Mouse (Mus musculus) kidney, postnatal 0 days (tissue): Measurements from ENCODE around the gene Plpp4. TPM values are rescaled to one million over a fixed set of nuclear protein-coding genes. Genes with fewer than 3 reads are reported as not detected.

ENCODE experiments used
- ATAC-seq: fragments of 200-750 bp; cut with Nextera tagmentation; replicated peaks from 2 replicates; pipeline ENCODE4 v1.8.0; 2017; ENCODE audit warnings: low read depth, moderate number of reproducible peaks, moderate TSS enrichment, moderate library complexity; ENCODE audit not compliant: low FRiP score
- DNase-seq: peaks from one replicate; pipeline ENCODE4 v3.0.0-alpha.2; 2016; ENCODE audit warnings: low spot score
- H3K27ac ChIP-seq: fragments of 300-500 bp; sonication (generic); 2 replicates; pipeline ENCODE4 v1.5.1; 2014; ENCODE audit warnings: mild to moderate bottlenecking
- H3K27me3 ChIP-seq: fragments of 300-500 bp; sonication (generic); 2 replicates; pipeline ENCODE4 v1.6.1; 2014; ENCODE audit warnings: low read length, mixed read lengths; ENCODE audit not compliant: insufficient read depth
- H3K36me3 ChIP-seq: fragments of 300-500 bp; sonication (generic); 2 replicates; pipeline ENCODE4 v1.6.1; 2014; ENCODE audit warnings: low read length, mixed read lengths; ENCODE audit not compliant: insufficient read depth
- H3K4me1 ChIP-seq: fragments of 300-500 bp; sonication (generic); replicated peaks from 2 replicates; pipeline ENCODE4 v1.6.1; 2014; ENCODE audit warnings: antibody characterized with exemption, low read length, mixed read lengths; ENCODE audit not compliant: insufficient read depth
- H3K4me2 ChIP-seq: fragments of 300-500 bp; sonication (generic); 2 replicates; pipeline ENCODE4 v1.6.1; 2014; ENCODE audit warnings: mild to moderate bottlenecking, low read length, moderate library complexity, mixed read lengths
- H3K4me3 ChIP-seq: fragments of 300-500 bp; sonication (generic); replicated peaks from 2 replicates; pipeline ENCODE4 v1.5.1; 2014; ENCODE audit warnings: low read depth, low read length
- H3K9ac ChIP-seq: fragments of 300-500 bp; sonication (generic); 2 replicates; pipeline ENCODE4 v1.6.1; 2014; ENCODE audit warnings: low read depth, low read length
- H3K9me3 ChIP-seq: fragments of 300-500 bp; sonication (generic); replicated peaks from 2 replicates; pipeline ENCODE4 v1.6.1; 2016; ENCODE audit warnings: low read length, inconsistent platforms, mixed read lengths
- CTCF ChIP-seq: IDR thresholded peaks from 2 replicates; pipeline ENCODE4 v1.5.1; 2016; ENCODE audit warnings: antibody characterized with exemption, low read depth, mild to moderate bottlenecking, moderate library complexity
- WGBS: fragments of 180-500 bp; shearing (Covaris S2); extraction: QIAGEN DNeasy Blood & Tissue Kit; methylation state at CpG from one replicate; pipeline ENCODE4 v1.1.7; 2014; 5-methylcytosine and 5-hydroxymethylcytosine counted together
- polyA plus RNA-seq: library from polyadenylated mRNA; unstranded; fragments of >200 nt; fragmentation: Nextera tagmentation; extraction: Ambion mirVana; gene quantifications from 2 replicates; pipeline ENCODE4 v1.2.1, GENCODE M21; 2015

Plpp4 gene
- polyA plus RNA-seq, 1 experiment from 2014 or later: 2.4 TPM

DNA sequence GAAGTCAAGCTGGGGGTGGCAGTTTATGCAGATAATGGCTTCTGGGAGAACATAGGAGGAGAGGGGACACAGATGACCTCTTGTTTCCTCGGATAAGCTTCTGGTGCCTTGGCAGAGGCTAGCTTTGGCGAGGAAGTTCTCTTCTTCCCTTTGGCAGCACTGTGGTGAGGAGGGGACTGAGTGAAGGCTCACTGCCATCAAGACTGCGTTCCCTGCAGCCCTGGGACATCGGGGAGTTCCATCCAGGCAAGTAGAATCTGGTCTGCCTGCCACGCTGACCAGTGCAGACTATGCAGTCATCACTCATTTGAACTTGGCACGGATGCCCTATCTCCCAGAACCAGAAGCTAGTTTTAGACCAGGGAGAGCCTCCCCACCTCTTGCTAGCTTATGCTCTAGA, 2.4 kb downstream of the Plpp4 start:
- no peak overlapping the region for H3K27ac ChIP-seq
- H3K9me3 ChIP-seq: no peaks in the 10 kb centered on the region
- H3K27me3 ChIP-seq: peaks cover 9% of the 10 kb centered on the region; the same call in 1 of the 2 replicates
- H3K4me3 ChIP-seq: no peak overlapping the region
- H3K4me2 ChIP-seq: no peak overlapping the region
- no peaks in the 10 kb centered on the region for H3K4me1 ChIP-seq
- no peaks in the 10 kb centered on the region for H3K36me3 ChIP-seq
- 80% methylated on average over 6 of the region's 6 CpGs for WGBS
- DNase-seq (no peak), ATAC-seq (no peak)
- no peak overlapping the region for H3K9ac ChIP-seq
- no peak for TF ChIP-seq CTCF

DNA sequence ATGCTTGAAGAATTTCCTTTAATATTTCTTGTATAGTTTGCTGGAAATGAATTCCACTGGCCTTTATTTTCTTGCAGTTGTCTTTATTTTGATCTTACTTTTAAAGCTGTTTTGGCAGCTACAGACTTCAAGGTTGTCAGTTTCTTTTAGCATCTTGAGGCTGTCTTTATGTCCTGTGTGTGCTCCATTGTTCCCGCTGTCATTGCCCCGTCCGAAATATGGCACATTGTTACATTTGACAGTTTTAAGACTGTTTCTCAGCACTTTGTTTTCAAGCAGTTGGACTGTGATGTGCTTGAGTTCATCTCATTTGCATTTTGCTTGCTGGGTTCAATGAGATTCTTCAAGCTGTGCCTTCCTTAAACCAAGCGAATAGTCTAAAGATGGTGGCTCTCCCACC, 17.0 kb downstream of the Plpp4 start:
- H3K4me3 ChIP-seq: no peak overlapping the region
- H3K4me1 ChIP-seq: no peaks in the 10 kb centered on the region
- no peaks in the 10 kb centered on the region for H3K9me3 ChIP-seq
- H3K9ac ChIP-seq: no peak overlapping the region
- H3K36me3 ChIP-seq: no peaks in the 10 kb centered on the region
- no peak overlapping the region for H3K27ac ChIP-seq
- no peaks in the 10 kb centered on the region for H3K27me3 ChIP-seq
- WGBS: 82% methylated on average over 4 of the region's 4 CpGs
- ATAC-seq (no peak), DNase-seq (no peak)
- H3K4me2 ChIP-seq: no peak overlapping the region
- no peak for TF ChIP-seq CTCF

- H3K36me3 ChIP-seq: no peaks in the 10 kb centered on the region
- no peak overlapping the region for H3K4me3 ChIP-seq
- no peak for ATAC-seq
- no peak for TF ChIP-seq CTCF
- H3K9me3 ChIP-seq: no peaks in the 10 kb centered on the region
- no peak for DNase-seq
- no peak overlapping the region for H3K9ac ChIP-seq
- H3K4me1 ChIP-seq: no peaks in the 10 kb centered on the region
- 85% methylated on average over 5 of the region's 5 CpGs for WGBS
- H3K27me3 ChIP-seq: no peaks in the 10 kb centered on the region
- no peak overlapping the region for H3K27ac ChIP-seq
- no peak overlapping the region for H3K4me2 ChIP-seq
Measured at GRCm38 (mm10) chr7:129274726-129275125, 17.9 kb downstream of the Plpp4 start.

GRCm38 (mm10) chr7:129277751-129278150, 20.9 kb downstream of the Plpp4 start:
- TF ChIP-seq CTCF: no peak
- H3K9ac ChIP-seq: no peak overlapping the region
- DNase-seq: no peak
- no peak overlapping the region for H3K4me2 ChIP-seq
- ATAC-seq: no peak
- no peak overlapping the region for H3K4me3 ChIP-seq
- WGBS: 88% methylated on average over 5 of the region's 5 CpGs
- no peaks in the 10 kb centered on the region for H3K27me3 ChIP-seq
- no peaks in the 10 kb centered on the region for H3K9me3 ChIP-seq
- H3K27ac ChIP-seq: no peak overlapping the region
- no peaks in the 10 kb centered on the region for H3K4me1 ChIP-seq
- H3K36me3 ChIP-seq: no peaks in the 10 kb centered on the region

GRCm38 (mm10) chr7:129278801-129279200, 22.0 kb downstream of the Plpp4 start:
- no peak overlapping the region for H3K27ac ChIP-seq
- 89% methylated on average over 4 of the region's 4 CpGs for WGBS
- TF ChIP-seq CTCF: no peak
- H3K4me2 ChIP-seq: no peak overlapping the region
- no peak for ATAC-seq
- no peaks in the 10 kb centered on the region for H3K4me1 ChIP-seq
- H3K9me3 ChIP-seq: no peaks in the 10 kb centered on the region
- DNase-seq: no peak
- no peaks in the 10 kb centered on the region for H3K27me3 ChIP-seq
- no peaks in the 10 kb centered on the region for H3K36me3 ChIP-seq
- no peak overlapping the region for H3K4me3 ChIP-seq
- H3K9ac ChIP-seq: no peak overlapping the region

DNA sequence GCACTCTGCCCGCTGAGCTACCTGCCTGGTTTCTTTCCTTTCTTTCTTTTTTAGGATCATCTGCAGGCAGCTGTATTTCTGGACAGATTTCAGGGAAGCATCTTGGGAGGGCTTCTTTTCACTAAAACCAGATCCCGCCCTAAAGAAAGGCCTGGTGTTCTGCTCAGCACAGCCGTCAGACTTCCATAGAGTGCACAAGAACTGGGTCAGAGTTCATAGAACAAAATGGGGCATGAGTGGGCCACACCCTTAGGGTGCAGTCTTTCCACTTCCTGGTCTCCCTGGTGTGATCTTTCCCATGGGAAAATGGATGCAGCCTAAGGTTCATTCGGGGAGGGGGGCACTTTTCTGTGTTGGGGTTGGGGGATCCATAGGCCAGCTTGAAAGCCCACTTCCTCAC, 22.4 kb downstream of the Plpp4 start:
- no peak for TF ChIP-seq CTCF
- DNase-seq: no peak
- WGBS: 79% methylated on average over 4 of the region's 4 CpGs

GRCm38 (mm10) chr7:129281966-129282365, 25.1 kb downstream of the Plpp4 start:
- no peak overlapping the region for H3K4me2 ChIP-seq
- H3K27ac ChIP-seq: no peak overlapping the region
- H3K4me1 ChIP-seq: no peaks in the 10 kb centered on the region
- DNase-seq (no peak), ATAC-seq (no peak)
- no peak overlapping the region for H3K9ac ChIP-seq
- TF ChIP-seq CTCF: no peak
- WGBS: 88% methylated on average over 4 of the region's 4 CpGs
- H3K36me3 ChIP-seq: no peaks in the 10 kb centered on the region
- H3K9me3 ChIP-seq: no peaks in the 10 kb centered on the region
- no peak overlapping the region for H3K4me3 ChIP-seq
- no peaks in the 10 kb centered on the region for H3K27me3 ChIP-seq

More for the DNA sequence above, 22.4 kb downstream of the Plpp4 start:
- no peak overlapping the region for H3K4me3 ChIP-seq
- no peak overlapping the region for H3K9ac ChIP-seq
- no peaks in the 10 kb centered on the region for H3K9me3 ChIP-seq
- H3K4me1 ChIP-seq: no peaks in the 10 kb centered on the region
- no peaks in the 10 kb centered on the region for H3K27me3 ChIP-seq
- H3K4me2 ChIP-seq: no peak overlapping the region
- ATAC-seq: no peak
- no peak overlapping the region for H3K27ac ChIP-seq
- H3K36me3 ChIP-seq: no peaks in the 10 kb centered on the region
